Mouse (Mus musculus) myocyte (in vitro differentiated cells): Measurements from ENCODE around the gene Neurl1a.

ENCODE experiments used
- E2F4 ChIP-seq: IDR thresholded peaks from one replicate; pipeline ENCODE4 v1.6.1; 2011; ENCODE audit warnings: mild to moderate bottlenecking, control low read depth, moderate library complexity; ENCODE audit not compliant: insufficient read depth
- MYOD1 ChIP-seq, 3 experiments: IDR thresholded peaks; one replicate each; pipeline ENCODE4 v1.6.1; 2011; ENCODE audit warnings: control low read depth in 2 of 3, low read depth in 2 of 3, mild to moderate bottlenecking in 2 of 3, moderate library complexity in 1 of 3; ENCODE audit not compliant: insufficient read length in 2 of 3, control insufficient read depth in 1 of 3
- POLR2A ChIP-seq: IDR thresholded peaks from one replicate; pipeline ENCODE4 v1.6.1; 2011; ENCODE audit warnings: low read depth, mild to moderate bottlenecking, control low read depth, moderate library complexity; ENCODE audit not compliant: insufficient read length
- POLR2AphosphoS2 ChIP-seq: IDR thresholded peaks from one replicate; pipeline ENCODE4 v1.6.1; 2011; ENCODE audit warnings: low read depth, control low read depth; ENCODE audit not compliant: insufficient read length

DNA sequence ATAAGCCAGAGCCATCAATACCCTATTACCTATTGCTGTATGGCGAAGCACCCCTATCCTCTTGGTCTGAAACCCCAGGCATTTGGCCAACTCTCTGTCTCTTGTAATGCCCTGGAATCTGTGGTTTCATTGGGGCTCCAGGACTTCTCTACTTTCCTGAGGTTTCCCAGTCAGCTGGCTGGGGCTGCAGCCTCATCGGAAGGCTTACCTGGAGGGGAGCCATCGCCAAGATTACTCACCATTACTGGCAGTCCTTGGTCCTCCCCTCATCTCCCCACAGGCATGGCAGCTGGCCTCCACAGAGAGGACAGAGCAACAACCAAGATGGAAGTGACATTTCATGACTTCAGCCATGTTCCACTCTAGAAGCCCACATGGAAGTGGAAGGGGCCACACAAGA, 54.5 kb downstream of the Neurl1a start:
- no peak for TF ChIP-seq POLR2A
- no peak for TF ChIP-seq E2F4
- TF ChIP-seq MYOD1 (IDR thresholded peaks at IDR 0.05; ENCODE audit: control insufficient read depth in 1 of 3, insufficient read length in 2 of 3, low read depth in 2 of 3) = peak in 2 of 3 experiments; percentile 68 to 84
- no peak for TF ChIP-seq POLR2AphosphoS2
